Mouse (Mus musculus) liver, embryonic 14.5 days (tissue): ENCODE results near the gene Gprc5b. TPM values are rescaled to one million over a fixed set of nuclear protein-coding genes. Genes with fewer than 3 reads are reported as not detected.

Experiments used
- ATAC-seq: fragments of 200-750 bp; cut with Nextera tagmentation; 2 replicates; pipeline ENCODE4 v1.8.0; 2017; ENCODE audit warnings: moderate number of reproducible peaks, mild to moderate bottlenecking, moderate library complexity; ENCODE audit not compliant: insufficient read depth
- DNase-seq, 3 experiments: peaks; one replicate each; pipeline ENCODE4 v3.0.0-alpha.2; 2012 to 2013; ENCODE audit warnings: low read depth in 3 of 3, low spot score in 3 of 3
- H3K27ac ChIP-seq: fragments of 300-500 bp; sonication (generic); 2 replicates; pipeline ENCODE4 v1.5.1; 2014; ENCODE audit warnings: moderate library complexity, mild to moderate bottlenecking, control low read depth, inconsistent platforms
- H3K27me3 ChIP-seq: fragments of 300-500 bp; sonication (generic); 2 replicates; pipeline ENCODE4 v1.6.1; 2014; ENCODE audit warnings: mild to moderate bottlenecking, low read length, moderate library complexity; ENCODE audit not compliant: control insufficient read depth, insufficient read depth
- H3K36me3 ChIP-seq: fragments of 300-500 bp; sonication (generic); replicated peaks from 2 replicates; pipeline ENCODE4 v1.6.1; 2014; ENCODE audit warnings: low read depth; ENCODE audit not compliant: control insufficient read depth, insufficient read depth
- H3K4me1 ChIP-seq, 2 experiments: fragments of 200-500 bp in 1 of 2; fragments of 300-500 bp in 1 of 2; sonication (generic) in 1 of 2; replicated peaks; 2 replicates each; pipeline ENCODE4 v1.6.1; 2012 to 2014; ENCODE audit warnings: antibody characterized with exemption in 1 of 2, inconsistent platforms in 1 of 2, low read length in 1 of 2; ENCODE audit not compliant: control insufficient read depth in 2 of 2, insufficient read depth in 2 of 2
- H3K4me2 ChIP-seq: fragments of 300-500 bp; sonication (generic); 2 replicates; pipeline ENCODE4 v1.6.1; 2014; ENCODE audit warnings: low read depth, mild to moderate bottlenecking, control low read depth, moderate library complexity
- H3K4me3 ChIP-seq, 2 experiments: fragments of 200-500 bp in 1 of 2; fragments of 300-500 bp in 1 of 2; sonication (generic) in 1 of 2; 2 replicates each; pipeline ENCODE4 v1.5.1; 2012 to 2014; ENCODE audit warnings: low read depth in 2 of 2, low read length in 2 of 2, mild to moderate bottlenecking in 2 of 2, control low read depth in 1 of 2, inconsistent platforms in 1 of 2, moderate library complexity in 1 of 2; ENCODE audit not compliant: insufficient read depth in 1 of 2
- H3K9ac ChIP-seq: fragments of 300-500 bp; sonication (generic); replicated peaks from 2 replicates; pipeline ENCODE4 v1.6.1; 2014; ENCODE audit warnings: mild to moderate bottlenecking, control low read depth, moderate library complexity
- H3K9me3 ChIP-seq: fragments of 300-500 bp; sonication (generic); 2 replicates; pipeline ENCODE4 v1.6.1; 2016; ENCODE audit warnings: low read length, mixed read lengths; ENCODE audit not compliant: control insufficient read depth
- CTCF ChIP-seq: IDR thresholded peaks from 2 replicates; pipeline ENCODE4 v1.5.1; 2016; ENCODE audit warnings: antibody characterized with exemption, low read depth, control low read depth
- EP300 ChIP-seq: IDR thresholded peaks from 2 replicates; pipeline ENCODE4 v1.6.1; 2016; ENCODE audit warnings: antibody characterized with exemption, low read depth
- WGBS: fragments of 180-500 bp; shearing (Covaris S2); extraction: QIAGEN DNeasy Blood & Tissue Kit; methylation state at CpG from one replicate; pipeline ENCODE4 v1.1.7; 2014; ENCODE audit not compliant: insufficient replicate concordance; 5-methylcytosine and 5-hydroxymethylcytosine counted together
- polyA plus RNA-seq, 2 experiments: library from polyadenylated mRNA; depleted of rRNA in 1 of 2; stranded (reverse) in 1 of 2; unstranded in 1 of 2; fragments of >200 nt; fragmentation: Nextera tagmentation in 1 of 2; extraction: Ambion mirVana in 1 of 2; gene quantifications; 2 replicates each; pipeline versions ENCODE4 v1.2.1 to v1.2.3; 2012 to 2014

Gene Gprc5b
- polyA plus RNA-seq, 2 experiments, result 0.30 to 0.76 TPM

GRCm38 (mm10) chr7:118976414-118977166, 18.4 kb downstream of the Gprc5b start:
- Histone ChIP-seq H3K27ac (no peak overlapping the region), H3K36me3 (no peaks in the 10 kb centered on the region), H3K4me1 (no peaks in the 10 kb centered on the region), H3K4me3 (no peak overlapping the region), H3K9me3 (no peaks in the 10 kb centered on the region), H3K9ac (no peak overlapping the region), H3K4me2 (no peak overlapping the region), H3K27me3 (no peaks in the 10 kb centered on the region)
- TF ChIP-seq EP300 (no peak), CTCF (no peak)
- ATAC-seq (no peak), DNase-seq (no peak)
- 36% methylated on average over 14 of the region's 14 CpGs for WGBS

GRCm38 (mm10) chr7:118975837-118976236, 19.2 kb downstream of the Gprc5b start:
- Histone ChIP-seq H3K9me3 (no peaks in the 10 kb centered on the region), H3K4me2 (no peak overlapping the region), H3K27me3 (no peaks in the 10 kb centered on the region), H3K9ac (no peak overlapping the region), H3K27ac (no peak overlapping the region), H3K4me3 (no peak overlapping the region), H3K4me1 (no peaks in the 10 kb centered on the region), H3K36me3 (no peaks in the 10 kb centered on the region)
- WGBS, result 52% methylated on average over 3 of the region's 3 CpGs
- no peak for DNase-seq
- TF ChIP-seq EP300, result no peak
- no peak for TF ChIP-seq CTCF
- no peak for ATAC-seq

GRCm38 (mm10) chr7:118973377-118973776, 21.6 kb downstream of the Gprc5b start:
- no peak overlapping the region for H3K4me3 ChIP-seq
- no peak for TF ChIP-seq CTCF
- TF ChIP-seq EP300, result no peak
- H3K27me3 ChIP-seq, result no peaks in the 10 kb centered on the region
- no peak overlapping the region for H3K4me2 ChIP-seq
- no peaks in the 10 kb centered on the region for H3K9me3 ChIP-seq
- no peak overlapping the region for H3K9ac ChIP-seq
- H3K4me1 ChIP-seq, result no peaks in the 10 kb centered on the region
- WGBS, result 72% methylated on average over 4 of the region's 4 CpGs
- no peak for ATAC-seq
- H3K27ac ChIP-seq, result no peak overlapping the region
- no peak for DNase-seq
- H3K36me3 ChIP-seq, result no peaks in the 10 kb centered on the region

GRCm38 (mm10) chr7:118972306-118972705, 22.7 kb downstream of the Gprc5b start:
- Histone ChIP-seq H3K4me1 (no peaks in the 10 kb centered on the region), H3K27ac (no peak overlapping the region), H3K9me3 (no peaks in the 10 kb centered on the region), H3K4me2 (no peak overlapping the region), H3K36me3 (no peaks in the 10 kb centered on the region), H3K4me3 (no peak overlapping the region), H3K9ac (no peak overlapping the region), H3K27me3 (no peaks in the 10 kb centered on the region)
- TF ChIP-seq EP300 (no peak), CTCF (no peak)
- DNase-seq, result no peak
- WGBS, result 58% methylated on average over 5 of the region's 5 CpGs
- ATAC-seq, result no peak

- ATAC-seq (no peak), DNase-seq (no peak)
- Histone ChIP-seq H3K27ac (no peak overlapping the region), H3K36me3 (no peaks in the 10 kb centered on the region), H3K4me2 (no peak overlapping the region), H3K4me1 (no peaks in the 10 kb centered on the region), H3K9ac (no peak overlapping the region), H3K9me3 (no peaks in the 10 kb centered on the region), H3K4me3 (no peak overlapping the region), H3K27me3 (no peaks in the 10 kb centered on the region)
- TF ChIP-seq EP300, result no peak
- TF ChIP-seq CTCF, result no peak
- WGBS, result 55% methylated on average over 8 of the region's 8 CpGs
Observed at GRCm38 (mm10) chr7:118971499-118971898, 23.5 kb downstream of the Gprc5b start.
